Comparison of ENCODE assay signal across 23 mouse cellular contexts in genomic region chr3:129656540-129656939, GRCm38 (mm10).
A peak's percentile ranks its signal among the peaks of the same experiment; 100 is the strongest.
DNase-seq lines count a peak whose midpoint lies in the region; ATAC-seq and TF ChIP-seq lines count a peak whose summit lies in the region.
"Had no signal": no experiment of that assay in that cellular context is flagged by ENCODE, and none has a peak within 500 bp of the region (broad histone marks: within the 10 kb centered on the region; RNA-seq: fewer than 3 reads in every experiment).

No protein-coding gene starts in this region.

- TF ChIP-seq POLR2A in myocyte (IDR thresholded peaks at IDR 0.05; ENCODE audit: insufficient read length, low read depth), result no peak

- no peaks in the 10 kb centered on the region for H3K79me2 ChIP-seq in myocyte (ENCODE audit: control insufficient read depth, insufficient read depth)

- peak overlapping the region; percentile 35 for H3K4me2 ChIP-seq in myocyte (ENCODE audit: low read depth)
- H3K4me2 ChIP-seq: forebrain, embryonic 13.5 days; heart, embryonic 12.5 days; heart, embryonic 15.5 days; hindbrain, embryonic 13.5 days; intestine, embryonic 15.5 days had no signal

- no peak for DNase-seq in cerebellum, postnatal 4 days (ENCODE audit: low spot score in 2 of 2)
- DNase-seq in cerebellum, postnatal 10 days, result peak; percentile 65 to 76
- DNase-seq in cerebellum, adult 11 months, result no peak
- peak; percentile 71 for DNase-seq in brain, adult 2 months (ENCODE audit: low read depth, low spot score)
- no peak for DNase-seq in left cerebral cortex, postnatal 36 days (ENCODE audit: low spot score in 2 of 2)
- DNase-seq: adrenal gland, postnatal 10 days; adrenal gland, postnatal 36 days; gastrocnemius, postnatal 10 days; gastrocnemius, postnatal 36 days; heart, postnatal 10 days; heart, postnatal 36 days; kidney, adult 18-20 months had no signal

- intact Hi-C loops in left cerebral cortex, postnatal 36 days (cut with DNase I), result no loop called here

- H3K27me3 ChIP-seq in myocyte (ENCODE audit: control insufficient read depth, insufficient read depth, insufficient read length), result no peaks in the 10 kb centered on the region
- H3K27me3 ChIP-seq: forebrain, embryonic 13.5 days; heart, embryonic 12.5 days; heart, embryonic 15.5 days; hindbrain, embryonic 13.5 days; intestine, embryonic 15.5 days had no signal

- H3K36me3 ChIP-seq in myocyte (ENCODE audit: control insufficient read depth, insufficient read depth), result no peaks in the 10 kb centered on the region
- H3K36me3 ChIP-seq: forebrain, embryonic 10.5 days; heart, embryonic 12.5 days; heart, embryonic 15.5 days; hindbrain, embryonic 10.5 days; hindbrain, embryonic 13.5 days; intestine, embryonic 15.5 days had no signal

- no peak overlapping the region for H3K4me3 ChIP-seq in myocyte
- H3K4me3 ChIP-seq: forebrain, embryonic 10.5 days; forebrain, embryonic 13.5 days; heart, embryonic 12.5 days; heart, embryonic 15.5 days; hindbrain, embryonic 10.5 days; hindbrain, embryonic 13.5 days; intestine, embryonic 15.5 days had no signal

- ATAC-seq in cerebellum, adult (ENCODE audit: insufficient number of reproducible peaks, low FRiP score, low TSS enrichment), result peak; percentile 82
- ATAC-seq: forebrain, embryonic 13.5 days; forebrain, embryonic 16.5 days; hindbrain, embryonic 16.5 days; intestine, embryonic 15.5 days had no signal

- H3ac ChIP-seq in myocyte (ENCODE audit: control insufficient read depth, insufficient read length), result no peak overlapping the region

TF ChIP-seq in myocyte, 11 proteins besides CTCF, POLR2A, EP300 and RAD21:
- TF ChIP-seq CEBPB (IDR thresholded peaks at IDR 0.05; ENCODE audit: insufficient read depth, poor library complexity, severe bottlenecking) (no peak), TCF12 (IDR thresholded peaks at IDR 0.05; ENCODE audit: insufficient read depth, poor library complexity, severe bottlenecking) (no peak), MYOD1 (IDR thresholded peaks at IDR 0.05; ENCODE audit: control insufficient read depth in 1 of 3, insufficient read length in 2 of 3, low read depth in 2 of 3) (peak in 1 of 3 experiments; percentile 18), USF1 (IDR thresholded peaks at IDR 0.05; ENCODE audit: low read depth) (no peak), MYOG (IDR thresholded peaks at IDR 0.05; ENCODE audit: control insufficient read depth in 1 of 3, insufficient read depth in 1 of 3, insufficient read length in 2 of 3, low read depth in 2 of 3) (no peak), POLR2AphosphoS2 (IDR thresholded peaks at IDR 0.05; ENCODE audit: insufficient read length, low read depth) (no peak), TCF3 (IDR thresholded peaks at IDR 0.05; ENCODE audit: insufficient read length, low read depth) (no peak)

Comparison
In these comparisons a context has a peak if more than half of its experiments do, and no peak if none do; other contexts are left out.
1. DNase-seq: peak in cerebellum, postnatal 10 days (2 of 2) and brain, adult 2 months (single experiment); none in cerebellum, postnatal 4 days (0 of 2), cerebellum, adult 11 months (single experiment) and left cerebral cortex, postnatal 36 days (0 of 2).